Mouse (Mus musculus) embryonic fibroblast, embryonic 13.5 days (primary cell): ENCODE measurements around the gene Eif3g.

Experiments used
- CTCF ChIP-seq: IDR thresholded peaks from 2 replicates; pipeline ENCODE4 v1.5.1; 2011; ENCODE audit warnings: mild to moderate bottlenecking, control low read depth, low read length, moderate library complexity, borderline replicate concordance; ENCODE audit not compliant: insufficient read depth
- POLR2A ChIP-seq: IDR thresholded peaks from 2 replicates; pipeline ENCODE4 v1.6.1; 2011; ENCODE audit warnings: low read depth, mild to moderate bottlenecking, control low read depth, low read length, moderate library complexity

DNA sequence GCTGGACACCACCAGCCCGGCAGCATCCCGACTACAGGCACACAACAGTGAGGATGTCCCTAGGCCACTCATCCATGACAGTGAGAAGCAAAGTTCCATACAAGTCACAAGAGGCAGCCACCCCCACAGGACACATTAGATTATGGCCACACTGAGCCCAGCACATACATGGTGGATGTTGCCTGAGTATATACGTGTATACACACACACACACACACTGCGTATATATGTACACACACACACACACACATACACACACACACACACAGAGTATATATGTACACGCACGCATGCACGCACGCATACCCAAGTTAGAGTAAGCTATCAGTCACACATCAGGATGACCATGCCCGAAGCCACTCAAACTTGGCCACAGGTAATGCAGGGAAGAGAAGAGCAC lies 3.0 kb downstream of the Eif3g start:
- TF ChIP-seq CTCF (no peak), POLR2A (no peak)
